Mouse (Mus musculus) forebrain, embryonic 12.5 days (tissue): ENCODE results near the gene Kcp. TPM values are rescaled to one million over a fixed set of nuclear protein-coding genes. Genes with fewer than 3 reads are reported as not detected.

Experiments used
- ATAC-seq: fragments of 200-750 bp; cut with Nextera tagmentation; 2 replicates; pipeline ENCODE4 v1.8.0; 2017; ENCODE audit warnings: moderate TSS enrichment; ENCODE audit not compliant: low FRiP score
- H3K27ac ChIP-seq: fragments of 300-500 bp; sonication (generic); 2 replicates; pipeline ENCODE4 v1.5.1; 2016; ENCODE audit warnings: mild to moderate bottlenecking
- H3K27me3 ChIP-seq: fragments of 300-500 bp; sonication (generic); 2 replicates; pipeline ENCODE4 v1.6.1; 2016; ENCODE audit warnings: mild to moderate bottlenecking
- H3K36me3 ChIP-seq: fragments of 300-500 bp; sonication (generic); replicated peaks from 2 replicates; pipeline ENCODE4 v1.6.1; 2016; ENCODE audit warnings: mild to moderate bottlenecking
- H3K4me1 ChIP-seq: fragments of 300-500 bp; sonication (generic); 2 replicates; pipeline ENCODE4 v1.6.1; 2016
- H3K4me2 ChIP-seq: fragments of 300-500 bp; sonication (generic); 2 replicates; pipeline ENCODE4 v1.6.1; 2016; ENCODE audit warnings: mild to moderate bottlenecking, moderate library complexity
- H3K4me3 ChIP-seq: fragments of 300-500 bp; sonication (generic); replicated peaks from 2 replicates; pipeline ENCODE4 v1.5.1; 2016; ENCODE audit warnings: mild to moderate bottlenecking
- H3K9ac ChIP-seq: fragments of 300-500 bp; sonication (generic); 2 replicates; pipeline ENCODE4 v1.6.1; 2016; ENCODE audit warnings: mild to moderate bottlenecking
- H3K9me3 ChIP-seq: fragments of 300-500 bp; sonication (generic); 2 replicates; pipeline ENCODE4 v1.6.1; 2016
- WGBS: fragments of 180-500 bp; shearing (Covaris S2); methylation state at CpG from one replicate; pipeline ENCODE4 v1.1.7; 2016; 5-methylcytosine and 5-hydroxymethylcytosine counted together
- polyA plus RNA-seq: library from polyadenylated mRNA; unstranded; fragments of >200 nt; fragmentation: Nextera tagmentation; extraction: Ambion mirVana; gene quantifications from 2 replicates; pipeline ENCODE4 v1.2.1, GENCODE M21; 2016

Kcp gene
- 9.4 and 10.8 TPM in 2 replicates for polyA plus RNA-seq

DNA sequence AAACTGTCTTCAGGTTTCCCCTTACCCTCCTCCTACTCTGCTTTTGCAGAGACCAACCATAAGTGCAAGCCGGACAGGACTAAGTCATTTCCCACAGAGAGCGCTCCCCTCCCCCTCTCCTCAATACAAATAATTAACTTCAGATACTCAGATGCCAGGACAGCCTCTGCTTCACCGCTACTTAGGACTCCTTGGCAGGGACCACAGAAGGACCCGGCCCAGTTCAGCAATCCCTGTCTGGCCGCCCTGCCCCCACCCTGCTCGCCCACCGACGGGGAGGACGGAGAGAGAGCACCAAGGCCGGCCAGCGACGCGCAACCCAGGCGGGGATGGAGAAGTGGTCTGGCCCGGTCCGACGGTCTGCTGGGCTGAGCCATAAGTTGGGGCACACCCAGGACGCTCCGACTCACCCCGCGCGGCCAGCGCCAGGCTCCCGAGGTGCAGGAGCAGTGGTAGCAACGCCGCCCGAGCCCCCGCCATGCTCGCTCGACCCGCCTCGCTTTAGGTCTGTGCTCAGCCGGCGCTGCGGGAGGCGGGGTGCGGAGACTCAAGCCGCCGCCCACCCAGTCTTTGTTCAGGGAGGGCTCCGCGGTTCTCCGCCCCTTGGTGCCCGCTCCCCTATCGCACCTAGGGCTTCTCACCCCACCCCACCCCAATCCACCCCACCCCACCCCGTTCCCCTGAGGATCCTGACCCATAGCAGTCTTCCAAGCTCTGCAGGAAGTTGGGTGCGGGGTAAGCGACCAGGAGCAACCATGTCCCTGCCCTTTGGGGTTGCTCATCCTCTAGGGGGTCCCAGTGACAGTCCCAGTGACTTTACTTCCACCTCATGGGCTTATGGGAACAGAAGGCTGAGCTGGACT is at the start of gene Kcp:
Gene Kcp, minus strand, starts transcription at position 506 of the 863 bp plus-strand sequence.
- Histone ChIP-seq H3K27me3 (peaks cover 66% of the 10 kb centered on the region), H3K9me3 (no peaks in the 10 kb centered on the region), H3K9ac (peak within 1 kb of the TSS; percentile 36; the same call in 1 of the 2 replicates), H3K27ac (no peak within 1 kb of the TSS), H3K36me3 (no peaks in the 10 kb centered on the region), H3K4me2 (peak within 1 kb of the TSS; percentile 67), H3K4me3 (peak within 1 kb of the TSS; percentile 47), H3K4me1 (peaks cover 13% of the 10 kb centered on the region)
- ATAC-seq, result peak; percentile 63
- WGBS, result under 1% methylated on average over 47 of the region's 47 CpGs

DNA sequence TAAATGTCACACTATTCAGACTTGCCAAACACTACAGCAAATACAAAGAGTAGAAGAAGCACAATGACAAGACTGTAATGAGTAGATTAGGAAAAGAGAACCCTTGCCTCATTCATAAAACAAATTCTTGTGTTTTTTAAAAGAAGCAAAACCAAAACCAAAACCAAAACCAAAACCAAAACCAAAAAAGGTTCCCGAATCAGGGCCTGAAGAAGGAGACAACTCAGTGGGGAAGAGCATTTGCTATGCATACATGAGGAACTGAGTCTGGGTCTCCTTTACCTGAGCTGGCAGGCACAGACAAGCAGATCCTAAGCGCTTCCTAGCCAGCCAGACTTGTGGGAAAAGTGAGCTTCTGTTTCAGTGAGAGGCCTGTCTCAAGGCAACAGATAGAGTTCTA is 49.4 kb upstream of the Kcp start:
- 92% methylated on average over 2 of the region's 2 CpGs for WGBS
- peaks cover 81% of the 10 kb centered on the region for H3K36me3 ChIP-seq
- no peaks in the 10 kb centered on the region for H3K27me3 ChIP-seq

DNA sequence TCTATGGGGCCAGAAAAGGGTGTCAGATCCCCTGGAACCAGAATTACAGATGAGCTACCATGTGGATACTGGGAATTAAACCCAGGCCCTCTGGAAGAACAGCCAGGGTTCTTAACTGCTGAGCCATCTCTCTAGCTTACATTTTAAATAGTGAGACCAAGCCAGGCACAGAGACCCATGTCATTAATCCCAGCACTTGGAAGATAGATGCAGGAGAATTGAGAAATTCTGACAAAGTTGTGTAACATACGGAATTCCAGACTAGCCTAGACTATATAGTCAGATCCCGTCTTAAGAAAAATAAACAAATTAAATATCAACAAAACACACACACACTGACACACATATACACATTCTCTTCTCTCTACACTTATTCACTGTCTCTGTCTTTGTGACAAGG is 44.8 kb upstream of the Kcp start:
- H3K27me3 ChIP-seq, result no peaks in the 10 kb centered on the region
- H3K4me3 ChIP-seq, result no peak overlapping the region
- no peaks in the 10 kb centered on the region for H3K9me3 ChIP-seq
- ATAC-seq, result no peak
- no peaks in the 10 kb centered on the region for H3K4me1 ChIP-seq
- no peak overlapping the region for H3K4me2 ChIP-seq
- no peak overlapping the region for H3K9ac ChIP-seq
- H3K36me3 ChIP-seq, result peaks cover 81% of the 10 kb centered on the region
- no peak overlapping the region for H3K27ac ChIP-seq
- 93% methylated on average over 2 of the region's 2 CpGs for WGBS

More for the DNA sequence above, 49.4 kb upstream of the Kcp start:
- H3K9me3 ChIP-seq, result no peaks in the 10 kb centered on the region
- H3K27ac ChIP-seq, result no peak overlapping the region
- ATAC-seq, result no peak
- H3K4me2 ChIP-seq, result no peak overlapping the region
- no peak overlapping the region for H3K9ac ChIP-seq
- no peaks in the 10 kb centered on the region for H3K4me1 ChIP-seq
- H3K4me3 ChIP-seq, result no peak overlapping the region

DNA sequence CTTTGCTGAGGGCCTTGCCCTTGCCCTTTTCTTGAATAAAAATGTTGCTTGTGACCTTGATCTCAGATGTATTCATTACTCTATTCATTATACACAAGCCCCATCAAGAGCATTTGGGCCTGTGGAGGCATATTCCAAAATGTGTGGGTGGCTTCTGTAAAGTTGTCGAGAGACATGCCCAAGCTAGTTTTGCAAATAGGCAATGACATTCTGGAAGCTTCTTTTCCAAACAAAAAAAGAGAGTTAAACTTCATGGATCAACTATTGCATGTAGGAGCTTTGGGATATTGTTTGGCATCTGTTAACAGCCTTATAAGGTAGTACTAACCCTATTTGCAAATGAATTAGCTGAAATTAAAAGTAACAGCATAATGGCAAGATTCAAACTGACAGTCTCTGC is 40.3 kb upstream of the Kcp start:
- Histone ChIP-seq H3K4me3 (no peak overlapping the region), H3K9ac (no peak overlapping the region), H3K4me1 (no peaks in the 10 kb centered on the region), H3K27ac (no peak overlapping the region), H3K9me3 (no peaks in the 10 kb centered on the region), H3K27me3 (no peaks in the 10 kb centered on the region), H3K4me2 (no peak overlapping the region), H3K36me3 (peaks cover 79% of the 10 kb centered on the region)
- no peak for ATAC-seq
- WGBS, result 97% methylated on average over 1 of the region's 1 CpGs

DNA sequence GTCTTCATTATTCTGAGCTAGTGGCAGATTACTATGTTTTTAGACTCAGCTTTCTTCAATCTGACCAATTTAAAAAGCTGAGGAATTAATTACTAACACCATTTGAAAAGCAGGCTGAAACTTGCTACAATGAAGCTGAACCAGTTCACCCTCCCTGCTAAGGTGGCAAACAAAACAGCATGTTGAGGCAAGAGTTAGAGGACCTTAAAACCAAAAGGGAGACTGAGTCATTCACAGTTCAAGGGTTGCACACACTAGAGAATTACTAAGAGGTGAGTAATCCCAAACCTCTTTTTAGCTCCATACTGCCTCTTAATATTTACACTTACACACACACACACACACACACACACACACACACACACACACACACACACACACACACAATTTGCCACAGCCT is 39.8 kb upstream of the Kcp start:
- H3K9ac ChIP-seq, result no peak overlapping the region
- H3K27me3 ChIP-seq, result no peaks in the 10 kb centered on the region
- H3K4me1 ChIP-seq, result no peaks in the 10 kb centered on the region
- H3K4me2 ChIP-seq, result no peak overlapping the region
- H3K36me3 ChIP-seq, result peaks cover 79% of the 10 kb centered on the region
- no peak for ATAC-seq
- H3K9me3 ChIP-seq, result no peaks in the 10 kb centered on the region
- H3K4me3 ChIP-seq, result no peak overlapping the region
- H3K27ac ChIP-seq, result no peak overlapping the region

DNA sequence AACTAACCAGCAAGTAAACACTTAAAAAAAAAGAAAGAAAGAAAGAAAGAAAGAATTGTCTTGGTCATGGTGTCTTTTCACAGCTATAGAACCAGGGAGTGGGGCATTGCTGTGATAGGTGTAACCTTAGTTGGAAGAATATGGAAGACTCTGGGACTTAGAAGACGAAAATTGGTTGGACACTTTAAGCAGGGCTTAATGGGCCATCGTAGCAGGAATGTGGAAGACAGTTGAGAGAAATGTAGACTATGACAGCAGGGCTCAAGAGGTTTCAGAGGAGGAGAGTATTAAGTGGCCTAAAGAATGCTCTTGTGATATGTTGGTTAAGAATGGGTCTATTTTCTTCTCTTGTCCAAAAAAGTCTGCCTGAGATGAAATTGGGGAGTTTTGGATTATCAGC is 37.9 kb upstream of the Kcp start:
- no peaks in the 10 kb centered on the region for H3K4me1 ChIP-seq
- no peak overlapping the region for H3K4me2 ChIP-seq
- 98% methylated on average over 2 of the region's 2 CpGs for WGBS
- H3K27me3 ChIP-seq, result no peaks in the 10 kb centered on the region
- no peak overlapping the region for H3K27ac ChIP-seq
- H3K9ac ChIP-seq, result no peak overlapping the region
- no peaks in the 10 kb centered on the region for H3K9me3 ChIP-seq
- peaks cover 77% of the 10 kb centered on the region for H3K36me3 ChIP-seq
- no peak overlapping the region for H3K4me3 ChIP-seq
- ATAC-seq, result no peak

DNA sequence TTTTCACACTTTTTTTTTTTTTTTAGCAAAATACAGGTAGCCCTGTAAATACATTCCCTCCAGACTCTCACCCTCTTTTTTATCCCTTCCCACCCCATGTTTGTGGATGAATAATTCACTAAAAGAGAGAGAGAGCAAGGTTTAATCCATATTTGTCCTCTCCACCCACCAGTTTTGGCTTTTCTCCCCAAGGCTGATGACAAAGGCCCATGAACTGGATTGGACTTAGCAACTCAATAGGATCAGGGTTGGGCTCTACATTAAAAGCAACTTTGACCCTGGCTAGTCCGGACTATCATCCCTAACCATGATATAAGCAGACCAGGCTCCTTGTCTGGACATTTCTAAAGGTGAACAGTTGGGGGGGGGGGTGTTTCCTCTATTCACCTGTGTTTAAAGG is 33.2 kb upstream of the Kcp start:
- no peak overlapping the region for H3K9ac ChIP-seq
- H3K27me3 ChIP-seq, result no peaks in the 10 kb centered on the region
- no peak for ATAC-seq
- WGBS, result 94% methylated on average over 1 of the region's 1 CpGs
- H3K4me3 ChIP-seq, result no peak overlapping the region
- no peak overlapping the region for H3K4me2 ChIP-seq
- H3K36me3 ChIP-seq, result peaks cover 58% of the 10 kb centered on the region
- no peaks in the 10 kb centered on the region for H3K9me3 ChIP-seq
- no peak overlapping the region for H3K27ac ChIP-seq
- no peaks in the 10 kb centered on the region for H3K4me1 ChIP-seq

DNA sequence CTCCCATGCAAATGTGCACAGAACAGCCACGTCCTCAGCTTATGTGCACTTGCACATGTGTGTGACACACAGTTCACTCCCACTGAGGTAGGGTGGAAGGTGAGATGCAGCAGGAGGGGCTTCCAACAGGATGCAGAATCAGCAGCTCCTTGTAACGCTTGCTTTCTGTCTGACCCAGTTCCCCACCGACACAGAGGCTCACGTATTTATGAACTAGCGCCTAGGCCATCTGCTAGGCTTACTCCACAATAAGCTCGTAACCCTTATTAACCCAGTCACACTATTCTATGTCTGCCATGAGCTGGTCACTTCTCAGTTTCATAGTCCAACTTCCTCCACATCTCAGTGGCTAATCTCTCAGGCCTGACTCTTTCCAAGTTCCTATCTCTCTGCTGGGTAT is 32.5 kb upstream of the Kcp start:
- 86% methylated on average over 6 of the region's 6 CpGs for WGBS
- H3K9ac ChIP-seq, result no peak overlapping the region
- H3K9me3 ChIP-seq, result no peaks in the 10 kb centered on the region
- peaks cover 51% of the 10 kb centered on the region for H3K36me3 ChIP-seq
- H3K27ac ChIP-seq, result no peak overlapping the region
- no peak overlapping the region for H3K4me3 ChIP-seq
- ATAC-seq, result no peak
- no peak overlapping the region for H3K4me2 ChIP-seq
- no peaks in the 10 kb centered on the region for H3K4me1 ChIP-seq
- no peaks in the 10 kb centered on the region for H3K27me3 ChIP-seq

DNA sequence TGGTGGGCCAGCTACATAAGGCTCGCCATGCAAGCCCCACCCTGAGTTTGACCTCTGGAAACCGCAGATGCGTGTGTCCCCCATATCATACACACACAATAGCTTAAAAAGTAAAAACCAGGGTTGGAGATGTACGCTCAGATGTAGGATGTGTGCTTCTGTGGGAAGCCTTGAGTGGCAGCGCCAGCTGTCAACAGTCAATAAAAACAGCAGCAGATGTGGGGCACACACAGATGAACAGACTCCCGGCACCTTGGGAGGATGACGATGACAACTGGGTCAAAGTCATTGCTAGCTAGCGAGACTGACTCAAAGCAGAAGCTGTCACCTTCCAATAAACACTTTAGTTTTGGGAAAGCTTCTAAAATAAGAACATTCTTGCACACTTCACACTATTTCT is 31.8 kb upstream of the Kcp start:
- H3K4me3 ChIP-seq, result no peak overlapping the region
- no peak overlapping the region for H3K27ac ChIP-seq
- no peaks in the 10 kb centered on the region for H3K9me3 ChIP-seq
- WGBS, result 89% methylated on average over 8 of the region's 8 CpGs
- H3K36me3 ChIP-seq, result peaks cover 45% of the 10 kb centered on the region
- no peaks in the 10 kb centered on the region for H3K4me1 ChIP-seq
- no peak overlapping the region for H3K9ac ChIP-seq
- no peak overlapping the region for H3K4me2 ChIP-seq
- ATAC-seq, result no peak
- H3K27me3 ChIP-seq, result no peaks in the 10 kb centered on the region

DNA sequence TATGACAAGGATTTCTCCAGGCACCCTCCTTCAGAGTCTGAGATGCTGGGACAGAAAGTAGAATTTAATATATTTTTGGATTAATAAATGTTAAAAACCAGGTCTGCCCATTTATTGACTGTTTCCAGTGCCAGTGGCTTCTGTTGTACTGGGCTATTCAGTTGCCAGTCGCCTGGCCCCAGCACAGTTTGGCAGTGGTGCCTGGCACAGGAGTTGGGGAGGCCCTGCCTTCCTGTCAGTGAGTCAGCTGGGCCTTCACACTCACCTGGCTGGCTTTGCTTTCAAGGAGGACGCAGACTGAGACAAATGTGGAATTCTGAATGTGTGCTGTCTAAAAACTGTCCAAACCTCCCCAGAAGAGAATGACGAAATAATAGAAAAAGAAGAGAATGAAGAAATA is 29.5 kb upstream of the Kcp start:
- no peak for ATAC-seq
- Histone ChIP-seq H3K9ac (no peak overlapping the region), H3K4me2 (no peak overlapping the region), H3K36me3 (peaks cover 26% of the 10 kb centered on the region), H3K4me1 (no peaks in the 10 kb centered on the region), H3K27me3 (no peaks in the 10 kb centered on the region), H3K4me3 (no peak overlapping the region), H3K27ac (no peak overlapping the region), H3K9me3 (no peaks in the 10 kb centered on the region)
- 80% methylated on average over 3 of the region's 3 CpGs for WGBS

DNA sequence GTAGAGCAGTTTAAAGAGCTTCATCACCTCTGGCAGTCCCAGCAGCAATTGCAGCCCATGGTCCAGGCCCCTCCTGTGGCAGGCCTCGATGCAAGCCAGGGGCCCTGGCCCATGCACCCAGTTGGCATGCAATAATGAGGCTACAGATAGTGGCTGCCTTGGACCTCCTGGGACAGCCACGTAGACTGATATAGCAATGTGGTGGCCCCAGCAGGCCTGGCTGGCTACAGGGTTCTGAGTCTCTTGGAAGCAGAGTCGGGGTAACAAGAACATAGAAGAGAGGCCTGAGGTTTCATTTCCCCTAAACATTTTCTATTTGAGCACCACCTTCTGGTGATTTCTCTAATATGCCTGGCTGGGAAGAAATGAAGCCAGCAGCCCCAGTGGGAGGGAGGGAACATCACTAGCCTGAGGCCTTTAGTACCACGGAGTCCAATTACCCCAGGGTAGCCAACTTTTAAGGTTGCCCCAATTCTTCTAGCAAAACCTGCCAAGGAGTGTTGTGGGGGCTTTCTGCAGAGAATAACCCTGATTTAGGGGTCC is 29.0 kb upstream of the Kcp start:
- peaks cover 21% of the 10 kb centered on the region for H3K36me3 ChIP-seq
- no peaks in the 10 kb centered on the region for H3K4me1 ChIP-seq
- no peak overlapping the region for H3K4me2 ChIP-seq
- no peaks in the 10 kb centered on the region for H3K27me3 ChIP-seq
- no peak for ATAC-seq
- H3K27ac ChIP-seq, result no peak overlapping the region
- H3K9me3 ChIP-seq, result no peaks in the 10 kb centered on the region
- H3K4me3 ChIP-seq, result no peak overlapping the region
- H3K9ac ChIP-seq, result no peak overlapping the region
- WGBS, result 83% methylated on average over 4 of the region's 4 CpGs

DNA sequence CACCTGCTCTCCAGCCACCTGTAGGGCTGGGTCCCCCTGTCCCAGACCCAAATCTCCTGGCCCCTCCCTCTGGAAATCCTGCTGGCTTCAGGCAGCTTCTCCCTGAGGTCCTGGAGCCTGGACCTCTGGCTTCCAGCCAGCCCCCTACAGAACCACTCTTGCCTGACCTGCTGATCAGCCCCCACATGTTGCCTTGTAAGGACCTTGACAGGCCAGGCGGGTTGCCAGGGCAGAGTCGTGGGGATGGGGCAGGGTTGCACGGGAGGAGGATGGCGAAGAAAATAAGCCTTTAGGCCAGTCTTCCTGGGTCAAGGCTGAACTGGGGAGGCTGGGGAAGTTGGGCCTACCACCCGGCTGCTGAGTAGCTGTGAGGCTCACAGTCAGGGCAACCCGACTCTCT is 27.6 kb upstream of the Kcp start:
- Histone ChIP-seq H3K27ac (no peak overlapping the region), H3K9ac (no peak overlapping the region), H3K4me3 (no peak overlapping the region), H3K4me2 (no peak overlapping the region), H3K27me3 (peaks cover 9% of the 10 kb centered on the region), H3K4me1 (no peaks in the 10 kb centered on the region), H3K36me3 (peaks cover 9% of the 10 kb centered on the region), H3K9me3 (no peaks in the 10 kb centered on the region)
- WGBS, result 78% methylated on average over 6 of the region's 6 CpGs
- ATAC-seq, result no peak

DNA sequence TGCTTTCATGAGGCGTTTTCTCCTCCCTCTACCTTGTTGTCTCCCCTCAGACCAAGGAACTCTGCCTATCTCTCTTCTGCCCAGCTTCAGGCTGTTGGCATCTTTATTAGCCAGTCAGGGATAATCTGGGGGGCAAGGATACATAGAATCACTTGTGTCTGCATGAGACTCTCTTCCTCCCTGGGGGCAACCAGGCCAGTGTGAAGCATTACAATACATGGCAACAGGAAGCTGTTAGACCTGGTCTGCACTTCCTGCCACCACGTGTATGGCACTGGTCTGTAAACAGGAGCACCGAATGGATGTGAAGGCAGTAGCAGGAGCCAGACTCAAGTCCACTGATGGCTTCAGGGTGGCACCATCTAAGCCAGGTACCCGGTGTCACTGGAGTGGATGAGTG is 22.3 kb upstream of the Kcp start:
- no peaks in the 10 kb centered on the region for H3K36me3 ChIP-seq
- no peak overlapping the region for H3K4me3 ChIP-seq
- no peaks in the 10 kb centered on the region for H3K9me3 ChIP-seq
- H3K4me2 ChIP-seq, result no peak overlapping the region
- peaks cover 61% of the 10 kb centered on the region for H3K27me3 ChIP-seq
- H3K27ac ChIP-seq, result no peak overlapping the region
- ATAC-seq, result no peak
- 65% methylated on average over 4 of the region's 4 CpGs for WGBS
- no peak overlapping the region for H3K9ac ChIP-seq
- peaks cover 22% of the 10 kb centered on the region for H3K4me1 ChIP-seq
